Mouse (Mus musculus) testis, adult 2 months (tissue): ENCODE measurements at regions not wholly inside any gene's neighbourhood (a gene's known extent, or its start where the extent isn't known, plus 50 kb on each side); places are given as distances from the start of the nearest gene placed in this dataset.

Experiments used
- CTCF ChIP-seq: fragments of 200-500 bp; IDR thresholded peaks from 2 replicates; pipeline ENCODE4 v1.5.1; 2012; ENCODE audit warnings: low read depth, mild to moderate bottlenecking, inconsistent platforms, low read length, moderate library complexity; ENCODE audit not compliant: control insufficient read depth, insufficient read depth, insufficient replicate concordance
- POLR2A ChIP-seq: fragments of 200-500 bp; IDR thresholded peaks from 2 replicates; pipeline ENCODE4 v1.6.1; 2012; ENCODE audit warnings: low read depth, mild to moderate bottlenecking, inconsistent platforms, low read length, moderate library complexity; ENCODE audit not compliant: control insufficient read depth

GRCm38 (mm10) chr8:77963102-77963698 is 238.9 kb upstream of the Ednra start:
- TF ChIP-seq POLR2A, result no peak
- no peak for TF ChIP-seq CTCF
